Mouse (Mus musculus) erythroid progenitor cell, adult 5-6 weeks (primary cell): ENCODE data around the gene Olfr748. TPM values are rescaled to one million over a fixed set of nuclear protein-coding genes. Genes with fewer than 3 reads are reported as not detected.
"Not testable (repeated sequence)": the region's sequence is repeated elsewhere in the genome, so short reads cannot be mapped to it uniquely, and the experiment has no call there.

Source experiments
- ATAC-seq: replicated peaks from 2 replicates; pipeline ENCODE4 v1.8.0; 2016; ENCODE audit warnings: moderate number of reproducible peaks, mild to moderate bottlenecking, moderate TSS enrichment, inconsistent platforms; ENCODE audit not compliant: poor library complexity, low FRiP score, severe bottlenecking
- total RNA-seq, 2 experiments: library from RNA; stranded (forward) in 1 of 2; stranded (reverse) in 1 of 2; fragments of 150-400 nt in 1 of 2; fragments of 186-747, 209-891 nt in 1 of 2; gene quantifications; 2 replicates each; pipeline versions ENCODE4 v1.2.3 to v1.2.4; 2015 to 2017; ENCODE audit warnings: low replicate concordance in 2 of 2

Olfr748 gene
- total RNA-seq (2015; ENCODE audit: low replicate concordance) (not detected in 2 replicates), total RNA-seq (2017; ENCODE audit: low replicate concordance) (not detected in 2 replicates)

DNA sequence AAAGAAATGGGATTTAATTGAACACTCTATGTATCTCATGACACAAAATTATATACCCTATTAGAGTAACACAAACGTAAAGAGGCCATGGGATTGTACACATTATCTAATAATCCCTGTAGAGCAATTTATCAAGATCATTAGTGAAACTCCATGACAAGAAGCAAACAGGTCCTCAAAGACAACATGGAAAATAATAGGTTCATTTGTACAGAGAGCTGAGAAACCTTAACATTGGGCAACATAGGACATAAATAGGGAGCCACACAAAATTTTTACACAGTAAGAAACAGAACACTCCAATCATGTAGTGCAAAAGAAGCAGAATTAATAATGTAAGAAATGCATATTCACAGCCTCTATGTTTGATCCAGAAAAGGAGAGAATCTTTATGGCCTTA is at the start of gene Olfr748:
Gene Olfr748, plus strand, starts transcription at position 301 of the 400 bp plus-strand sequence.
- no peak for ATAC-seq

- no peak for ATAC-seq
Measured at GRCm38 (mm10) chr14:50693106-50693505, 14.1 kb upstream of the Olfr748 start, which contains the start of gene Olfr747. Gene Olfr747 (minus strand): TSS chr14:50693206.

DNA sequence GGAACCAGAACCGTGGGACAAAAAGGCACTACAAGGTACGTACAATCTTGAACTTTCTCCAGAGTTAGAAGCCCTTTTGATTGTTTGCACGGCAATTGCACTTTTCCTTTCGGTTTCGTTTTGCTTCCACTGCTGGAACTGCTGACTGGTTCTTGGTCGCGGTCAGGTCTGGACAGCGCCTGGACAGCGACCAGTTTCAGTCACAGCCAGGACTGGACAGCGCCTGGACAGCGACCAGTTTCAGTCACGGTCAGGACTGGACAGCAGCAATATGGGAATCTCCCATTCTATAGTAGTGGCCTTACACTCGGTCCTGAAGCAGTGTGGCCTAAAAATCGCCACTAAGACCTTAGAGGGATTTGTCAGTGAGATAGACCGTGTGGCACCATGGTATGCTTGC is 12.7 kb downstream of the Olfr748 start:
- not testable (repeated sequence) for ATAC-seq

DNA sequence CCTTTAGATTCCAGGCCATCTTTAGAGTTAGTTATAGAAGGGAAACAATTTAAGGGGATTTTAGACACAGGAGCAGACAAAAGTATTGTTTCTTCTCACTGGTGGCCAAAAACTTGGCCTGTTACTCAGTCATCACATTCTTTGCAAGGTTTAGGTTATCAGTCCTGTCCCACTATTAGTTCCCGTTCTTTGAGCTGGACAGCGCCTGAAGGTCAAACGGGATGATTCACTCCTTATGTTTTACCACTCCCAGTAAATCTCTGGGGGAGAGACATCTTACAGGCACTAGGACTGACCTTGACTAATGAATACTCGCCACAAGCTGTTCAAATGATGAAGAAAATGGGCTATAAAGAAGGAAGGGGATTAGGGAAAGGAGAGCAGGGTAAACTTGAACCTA is 15.2 kb downstream of the Olfr748 start:
- ATAC-seq: not testable (repeated sequence)

GRCm38 (mm10) chr14:50740334-50740733 is 33.2 kb downstream of the Olfr748 start:
- ATAC-seq: no peak

GRCm38 (mm10) chr14:50741584-50741983 is 34.4 kb downstream of the Olfr748 start:
- ATAC-seq: no peak

DNA sequence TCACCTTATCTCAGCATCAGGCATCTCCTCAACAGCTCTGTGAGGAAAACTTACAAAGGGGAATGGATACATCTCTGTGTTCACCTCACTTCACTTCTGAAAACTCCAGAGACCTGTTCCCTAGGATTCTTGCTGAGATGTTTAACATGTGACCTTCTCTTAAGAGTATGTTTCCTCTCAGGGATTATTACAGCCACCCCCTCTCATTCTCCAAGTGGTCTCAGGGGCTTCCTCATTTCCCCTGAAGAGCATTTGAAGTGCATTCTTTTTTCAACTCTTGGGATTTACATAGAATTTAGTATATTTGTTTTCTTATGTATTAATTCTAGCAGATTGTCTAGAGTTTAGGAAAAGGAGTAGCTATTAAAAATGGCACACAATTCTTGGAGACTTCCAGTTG is 37.8 kb downstream of the Olfr748 start, which contains the start of gene Olfr749:
Gene Olfr749, minus strand, starts transcription at position 101 of the 400 bp plus-strand sequence.
- no peak for ATAC-seq

DNA sequence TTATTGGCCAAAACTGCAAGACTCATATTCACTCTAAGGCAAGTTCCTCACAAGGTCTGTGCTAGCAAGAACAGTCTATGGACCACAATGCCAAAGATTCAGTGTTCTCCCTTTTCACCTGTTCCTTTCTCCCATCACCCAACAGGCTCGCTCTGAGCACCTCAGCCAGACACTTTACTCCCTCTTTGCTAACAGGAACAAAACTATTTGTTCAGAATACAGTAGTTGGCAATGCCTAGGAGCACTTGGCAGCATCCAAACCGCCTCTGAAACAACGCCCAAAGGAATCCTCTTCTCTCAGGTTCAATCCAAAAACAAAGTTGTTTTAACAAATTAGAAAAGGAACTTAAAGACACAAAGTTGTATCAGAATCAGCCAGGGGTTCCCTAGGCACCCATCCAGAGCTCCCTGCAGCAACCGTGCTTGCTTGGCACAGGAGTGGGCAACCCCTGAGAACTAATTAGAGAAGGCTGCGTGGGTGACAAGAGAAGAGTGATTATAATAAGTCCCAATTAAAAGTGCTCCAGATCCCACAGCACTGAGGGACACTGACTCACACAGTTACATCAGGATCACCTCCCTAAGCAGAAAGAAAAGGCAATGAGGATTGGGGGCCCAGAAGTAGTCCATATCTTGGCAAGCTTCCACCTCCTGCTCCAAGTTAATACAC is 51.4 kb downstream of the Olfr748 start:
- ATAC-seq: no peak

Other genes starting within 250 kb of the Olfr748 start
- not detected in 2 replicates for gene Olfr741, start 234.6 kb upstream of the Olfr748 start, total RNA-seq (2015; ENCODE audit: low replicate concordance)
- not detected in 2 replicates for gene Olfr741, start 234.6 kb upstream of the Olfr748 start, total RNA-seq (2017; ENCODE audit: low replicate concordance)
- gene Olfr742, start 203.8 kb upstream of the Olfr748 start, total RNA-seq (2015; ENCODE audit: low replicate concordance): not detected in 2 replicates
- gene Olfr742, start 203.8 kb upstream of the Olfr748 start, total RNA-seq (2017; ENCODE audit: low replicate concordance): not detected in 2 replicates
- not detected in 2 replicates for gene Olfr743, start 185.5 kb upstream of the Olfr748 start, total RNA-seq (2015; ENCODE audit: low replicate concordance)
- not detected in 2 replicates for gene Olfr743, start 185.5 kb upstream of the Olfr748 start, total RNA-seq (2017; ENCODE audit: low replicate concordance)
- not detected in 2 replicates for gene Olfr744, start 92.5 kb upstream of the Olfr748 start, total RNA-seq (2015; ENCODE audit: low replicate concordance)
- gene Olfr744, start 92.5 kb upstream of the Olfr748 start, total RNA-seq (2017; ENCODE audit: low replicate concordance): not detected in 2 replicates
- gene Olfr745, start 68.0 kb upstream of the Olfr748 start, total RNA-seq (2015; ENCODE audit: low replicate concordance): not detected in 2 replicates
- gene Olfr745, start 68.0 kb upstream of the Olfr748 start, total RNA-seq (2017; ENCODE audit: low replicate concordance): not detected in 2 replicates
- not detected in 2 replicates for gene Olfr746, start 60.3 kb upstream of the Olfr748 start, total RNA-seq (2015; ENCODE audit: low replicate concordance)
- gene Olfr746, start 60.3 kb upstream of the Olfr748 start, total RNA-seq (2017; ENCODE audit: low replicate concordance): not detected in 2 replicates
- gene Olfr747, start 14.2 kb upstream of the Olfr748 start, total RNA-seq (2015; ENCODE audit: low replicate concordance): not detected in 2 replicates
- not detected in 2 replicates for gene Olfr747, start 14.2 kb upstream of the Olfr748 start, total RNA-seq (2017; ENCODE audit: low replicate concordance)
- gene Olfr749, start 37.7 kb downstream of the Olfr748 start, total RNA-seq (2015; ENCODE audit: low replicate concordance): not detected in 2 replicates
- not detected in 2 replicates for gene Olfr749, start 37.7 kb downstream of the Olfr748 start, total RNA-seq (2017; ENCODE audit: low replicate concordance)
- 13.3 and 21.4 TPM in 2 replicates for gene Ttc5, start 78.1 kb downstream of the Olfr748 start, total RNA-seq (2015; ENCODE audit: low replicate concordance)
- 12.3 and 18.5 TPM in 2 replicates for gene Ttc5, start 78.1 kb downstream of the Olfr748 start, total RNA-seq (2017; ENCODE audit: low replicate concordance)
- gene Ccnb1ip1, start 100.4 kb downstream of the Olfr748 start, total RNA-seq (2015; ENCODE audit: low replicate concordance): not detected in 2 replicates
- not detected in 2 replicates for gene Ccnb1ip1, start 100.4 kb downstream of the Olfr748 start, total RNA-seq (2017; ENCODE audit: low replicate concordance)
- 18.0 and 29.3 TPM in 2 replicates for gene Parp2, start 100.5 kb downstream of the Olfr748 start, total RNA-seq (2015; ENCODE audit: low replicate concordance)
- 32.5 and 63.5 TPM in 2 replicates for gene Parp2, start 100.5 kb downstream of the Olfr748 start, total RNA-seq (2017; ENCODE audit: low replicate concordance)
- 12.3 and 13.8 TPM in 2 replicates for gene Tep1, start 163.2 kb downstream of the Olfr748 start, total RNA-seq (2015; ENCODE audit: low replicate concordance)
- gene Tep1, start 163.2 kb downstream of the Olfr748 start, total RNA-seq (2017; ENCODE audit: low replicate concordance): 3.0 and 3.6 TPM in 2 replicates
- gene Klhl33, start 190.1 kb downstream of the Olfr748 start, total RNA-seq (2015; ENCODE audit: low replicate concordance): not detected in 2 replicates
- gene Klhl33, start 190.1 kb downstream of the Olfr748 start, total RNA-seq (2017; ENCODE audit: low replicate concordance): not detected in 2 replicates
- gene Osgep, start 217.5 kb downstream of the Olfr748 start, total RNA-seq (2015; ENCODE audit: low replicate concordance): 39.3 and 75.5 TPM in 2 replicates
- 14.8 and 16.6 TPM in 2 replicates for gene Osgep, start 217.5 kb downstream of the Olfr748 start, total RNA-seq (2017; ENCODE audit: low replicate concordance)
- 16.6 and 28.9 TPM in 2 replicates for gene Apex1, start 217.6 kb downstream of the Olfr748 start, total RNA-seq (2015; ENCODE audit: low replicate concordance)
- gene Apex1, start 217.6 kb downstream of the Olfr748 start, total RNA-seq (2017; ENCODE audit: low replicate concordance): 8.3 and 13.2 TPM in 2 replicates
- 34.4 and 37.8 TPM in 2 replicates for gene Pip4p1, start 223.5 kb downstream of the Olfr748 start, total RNA-seq (2015; ENCODE audit: low replicate concordance)
- gene Pip4p1, start 223.5 kb downstream of the Olfr748 start, total RNA-seq (2017; ENCODE audit: low replicate concordance): 23.5 and 28.2 TPM in 2 replicates
- gene Pnp, start 223.7 kb downstream of the Olfr748 start, total RNA-seq (2015; ENCODE audit: low replicate concordance): 256 and 266 TPM in 2 replicates
- 218 and 252 TPM in 2 replicates for gene Pnp, start 223.7 kb downstream of the Olfr748 start, total RNA-seq (2017; ENCODE audit: low replicate concordance)
- gene Gm49342, start 237.1 kb downstream of the Olfr748 start, total RNA-seq (2015; ENCODE audit: low replicate concordance): not detected in 2 replicates
- gene Gm49342, start 237.1 kb downstream of the Olfr748 start, total RNA-seq (2017; ENCODE audit: low replicate concordance): 59.7 TPM in 1 of 2 replicates, not detected in the other
- 71.0 and 182 TPM in 2 replicates for gene Pnp2, start 248.6 kb downstream of the Olfr748 start, total RNA-seq (2015; ENCODE audit: low replicate concordance)
- gene Pnp2, start 248.6 kb downstream of the Olfr748 start, total RNA-seq (2017; ENCODE audit: low replicate concordance): 38.7 and 45.7 TPM in 2 replicates